Comparison of ENCODE assay signal across 26 mouse cellular contexts in the genomic region with DNA sequence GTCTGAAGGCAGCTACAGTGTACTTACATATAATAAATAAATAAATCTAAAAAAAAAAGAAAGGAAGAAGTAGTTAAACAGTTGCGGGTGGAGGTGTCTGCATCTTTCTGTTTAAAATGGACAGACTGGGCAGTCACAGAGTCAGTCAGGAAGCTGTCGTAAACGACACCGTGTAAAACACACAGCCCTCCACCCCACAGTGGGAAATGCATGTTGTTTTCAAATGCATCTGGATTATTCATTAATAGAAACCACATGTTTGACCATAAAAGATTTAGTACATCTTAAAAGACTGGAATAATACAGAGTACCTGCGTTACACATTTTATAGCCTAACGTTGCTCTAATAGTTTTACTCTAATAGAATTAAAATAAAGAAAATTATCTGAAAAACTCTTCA.
"Had no signal": no experiment of that assay in that cellular context is flagged by ENCODE, and none has a peak within 500 bp of the region (broad histone marks: within the 10 kb centered on the region; RNA-seq: fewer than 3 reads in every experiment).

No protein-coding gene starts in this region.

- H3K4me3 ChIP-seq: gastrocnemius, adult 2 months; heart, adult 2 months; heart, embryonic 12.5 days; hindbrain, embryonic 10.5 days; hindbrain, embryonic 12.5 days; hindbrain, embryonic 15.5 days; kidney, embryonic 15.5 days had no signal

- H3K9me3 ChIP-seq: heart, embryonic 12.5 days; hindbrain, embryonic 10.5 days; hindbrain, embryonic 12.5 days; hindbrain, embryonic 15.5 days; kidney, embryonic 15.5 days had no signal

- H3K4me1 ChIP-seq: heart, embryonic 12.5 days; hindbrain, embryonic 12.5 days; kidney, embryonic 15.5 days had no signal

- DNase-seq: gastrocnemius, adult 2 months; gastrocnemius, postnatal 10 days; gastrocnemius, postnatal 25 days; heart, adult 2 months; heart, postnatal 10 days; heart, postnatal 4 days; kidney, adult 11 months; kidney, adult 2 months; kidney, adult 9 months; kidney, postnatal 14 days; kidney, postnatal 36 days; layer of hippocampus, adult 9-11 months; layer of hippocampus, postnatal 36 days; left cerebral cortex, postnatal 4 days; liver; lung, adult 18-20 months had no signal

- H3K4me2 ChIP-seq: heart, embryonic 12.5 days; hindbrain, embryonic 12.5 days; hindbrain, embryonic 15.5 days; kidney, embryonic 15.5 days; liver, embryonic 11.5 days had no signal

- H3K36me3 ChIP-seq: heart, embryonic 12.5 days; hindbrain, embryonic 10.5 days; hindbrain, embryonic 12.5 days; hindbrain, embryonic 15.5 days; kidney, embryonic 15.5 days had no signal

- H3K27ac ChIP-seq: gastrocnemius, adult 2 months; heart, adult 2 months; hindbrain, embryonic 10.5 days; hindbrain, embryonic 12.5 days; hindbrain, embryonic 15.5 days; hindbrain, postnatal 0 days; kidney, embryonic 15.5 days; kidney, postnatal 0 days; liver, embryonic 14.5 days had no signal

- H3K27me3 ChIP-seq: heart, embryonic 12.5 days; hindbrain, embryonic 12.5 days; kidney, embryonic 15.5 days had no signal

- ATAC-seq: hindbrain, postnatal 0 days; intestine, embryonic 16.5 days had no signal

- H3K9ac ChIP-seq: heart, embryonic 12.5 days; hindbrain, embryonic 12.5 days; hindbrain, embryonic 15.5 days; kidney, embryonic 15.5 days; liver, embryonic 14.5 days had no signal
